Mouse (Mus musculus) brain, adult 10 weeks (tissue): ENCODE results near the gene Gpr55. TPM values are rescaled to one million over a fixed set of nuclear protein-coding genes. Genes with fewer than 3 reads are reported as not detected.

ENCODE experiments used
- polyA plus RNA-seq: library from polyadenylated mRNA; stranded (reverse); fragments of 350-450 nt; fragmentation: Illumina TruSeq; extraction: RNeasy Lipid Tissue Mini Kit (QIAGEN cat#74804); gene quantifications from one replicate; pipeline ENCODE4 v1.2.3, GENCODE M21; 2015; ENCODE audit warnings: low read depth, low replicate concordance

The Gpr55 gene
- polyA plus RNA-seq: 0.19 TPM

DNA sequence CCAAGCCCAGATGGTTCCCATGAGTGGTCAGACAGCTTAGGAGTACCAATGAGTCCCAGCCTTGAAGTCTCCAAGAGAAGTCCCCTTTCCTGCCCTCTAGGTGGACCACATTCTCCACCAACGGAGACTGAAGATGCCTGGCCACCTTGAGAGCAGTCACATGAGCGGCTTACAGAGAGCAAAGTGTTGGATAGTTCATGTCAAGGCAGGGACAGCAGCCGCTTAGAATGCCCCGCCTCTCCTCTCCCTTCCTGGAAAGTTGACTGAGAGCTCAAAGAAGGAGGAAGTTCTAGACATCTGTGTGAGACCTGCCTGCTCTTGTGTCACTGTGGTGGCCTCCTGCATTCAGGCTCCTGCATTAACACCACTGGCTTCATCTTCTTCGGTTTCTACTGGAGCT, at the start of gene Gpr55:
TSS of gene Gpr55 (minus strand) at position 135 of the 400 bp plus-strand sequence.

GRCm38 (mm10) chr1:85928057-85928687, 32.6 kb downstream of the Gpr55 start, which contains the start of gene 4933407L21Rik:
4933407L21Rik (plus strand) TSS chr1:85928483.

DNA sequence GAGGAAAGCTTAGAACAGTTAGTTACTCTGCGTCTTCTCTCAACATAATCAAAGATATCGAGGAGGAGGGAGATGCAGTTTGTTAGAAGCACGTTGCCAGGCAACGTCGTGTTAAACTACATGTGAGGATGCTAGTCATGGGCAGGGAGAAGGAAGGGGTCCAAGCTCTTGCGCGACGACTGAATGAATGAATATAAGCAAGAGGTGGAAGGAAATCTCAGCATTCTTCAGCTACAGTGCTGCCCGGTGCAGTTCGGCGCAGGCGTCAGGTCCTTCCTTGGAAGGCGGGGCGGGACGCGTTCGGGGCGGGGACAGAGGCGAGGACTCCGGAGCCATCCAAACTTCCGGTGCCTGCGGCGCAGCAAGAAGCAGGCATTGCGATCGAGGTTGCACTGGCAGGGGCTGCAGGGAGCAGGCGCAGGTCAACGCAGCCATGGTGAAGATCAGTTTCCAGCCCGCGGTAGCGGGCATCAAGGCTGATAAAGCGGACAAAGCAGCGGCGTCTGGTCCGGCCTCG, 66.5 kb downstream of the Gpr55 start, which contains the start of gene Itm2c:
TSS of gene Itm2c (plus strand) at position 51 of the 517 bp plus-strand sequence.

Other genes with a start within 250 kb of the Gpr55 start
- 0.65 TPM for gene A630001G21Rik, start 182.4 kb downstream of the Gpr55 start, polyA plus RNA-seq
- gene Cab39, start 167.6 kb downstream of the Gpr55 start, polyA plus RNA-seq: 143 TPM
- gene Itm2c, start 66.7 kb downstream of the Gpr55 start, polyA plus RNA-seq: 732 TPM
- 8.6 TPM for gene 4933407L21Rik, start 32.5 kb downstream of the Gpr55 start, polyA plus RNA-seq
- 0.58 TPM for gene Spata3, start 55.8 kb upstream of the Gpr55 start, polyA plus RNA-seq
- gene 2810459M11Rik, start 84.9 kb upstream of the Gpr55 start, polyA plus RNA-seq: 7.3 TPM
- 123 TPM for gene Psmd1, start 103.4 kb upstream of the Gpr55 start, polyA plus RNA-seq
- gene Htr2b, start 151.0 kb upstream of the Gpr55 start, polyA plus RNA-seq: not detected
- gene Gm21972, start 172.6 kb upstream of the Gpr55 start, polyA plus RNA-seq: 1.1 TPM
- gene Armc9, start 193.8 kb upstream of the Gpr55 start, polyA plus RNA-seq: 29.8 TPM